Mouse (Mus musculus): ENCODE data around the gene Ino80b.

Gene Ino80b

DNA sequence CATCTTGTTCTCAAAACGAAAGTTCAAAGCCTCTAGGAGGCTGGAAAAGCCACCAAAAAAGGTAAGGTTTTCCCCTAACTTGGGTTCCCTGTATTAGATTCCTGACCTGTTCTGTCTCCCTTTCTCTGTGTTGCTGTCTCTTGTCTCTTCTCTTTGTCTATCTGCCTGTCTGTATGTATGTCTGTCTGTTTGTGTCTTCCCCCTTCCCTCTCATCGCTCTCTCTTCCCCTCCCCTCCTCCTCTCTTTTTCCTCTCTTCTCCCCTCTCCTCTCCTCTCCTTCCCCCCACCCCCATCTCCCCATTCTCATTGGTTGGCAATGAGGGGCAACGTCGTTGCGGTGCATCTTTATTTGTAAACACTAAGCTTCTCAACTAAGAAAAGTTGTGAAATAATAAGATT is at the start of gene Ino80b:
Ino80b (minus strand) TSS at position 101 of the 400 bp plus-strand sequence.
- no peak for DNase-seq

DNA sequence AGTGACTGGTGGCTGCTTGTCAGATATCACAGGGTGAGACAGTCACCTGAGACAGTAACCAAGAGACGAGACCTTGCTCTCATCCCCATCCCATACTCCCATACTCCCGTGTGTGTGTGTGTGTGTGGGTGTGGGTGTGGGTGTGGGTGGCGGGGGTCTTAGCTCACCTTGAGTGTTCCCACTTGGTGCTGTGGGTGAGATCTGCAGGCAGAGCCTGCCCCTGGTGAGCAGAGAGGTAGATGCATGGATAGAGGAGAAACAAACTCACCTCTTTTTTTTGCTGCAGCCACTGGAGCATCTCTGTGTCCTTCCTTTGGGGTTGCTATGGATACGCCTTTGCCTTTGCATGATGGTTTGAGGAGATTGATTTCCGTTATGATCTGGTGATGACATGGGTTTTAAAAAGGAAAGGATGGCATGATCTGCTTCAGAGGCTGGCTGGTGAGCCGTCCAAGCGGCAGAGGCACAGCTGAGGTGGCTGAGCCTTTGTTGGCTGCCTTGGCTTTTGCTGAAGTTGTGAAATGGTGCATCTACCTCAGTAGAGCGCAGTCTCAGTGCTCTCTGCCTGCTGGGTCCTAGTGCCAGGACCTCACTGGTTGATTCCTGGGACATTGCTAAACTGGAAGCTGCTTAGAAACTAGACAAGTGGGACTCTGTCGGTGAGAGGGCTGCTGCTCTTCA is 47.1 kb upstream of the Ino80b start:
- no peak for DNase-seq

DNA sequence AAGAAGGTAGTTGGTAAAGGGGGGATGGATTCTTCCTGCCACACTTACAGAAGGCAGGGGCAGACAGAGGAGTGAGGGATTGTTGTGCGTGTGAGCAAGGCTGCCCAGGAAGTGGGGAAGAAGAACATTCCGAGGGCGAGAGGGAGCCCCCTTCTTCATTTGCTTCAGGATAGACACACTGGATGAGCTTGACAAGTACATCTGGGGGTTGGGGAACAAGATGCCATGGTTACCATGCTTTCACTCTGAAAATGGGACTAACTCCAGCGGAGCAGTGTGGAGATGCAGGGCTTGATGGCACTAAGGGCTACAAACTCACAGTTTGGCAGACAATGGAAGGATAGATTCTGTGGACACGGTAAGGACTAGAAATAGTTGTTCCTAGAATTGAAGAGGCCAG is 45.8 kb upstream of the Ino80b start:
- no peak for DNase-seq

DNA sequence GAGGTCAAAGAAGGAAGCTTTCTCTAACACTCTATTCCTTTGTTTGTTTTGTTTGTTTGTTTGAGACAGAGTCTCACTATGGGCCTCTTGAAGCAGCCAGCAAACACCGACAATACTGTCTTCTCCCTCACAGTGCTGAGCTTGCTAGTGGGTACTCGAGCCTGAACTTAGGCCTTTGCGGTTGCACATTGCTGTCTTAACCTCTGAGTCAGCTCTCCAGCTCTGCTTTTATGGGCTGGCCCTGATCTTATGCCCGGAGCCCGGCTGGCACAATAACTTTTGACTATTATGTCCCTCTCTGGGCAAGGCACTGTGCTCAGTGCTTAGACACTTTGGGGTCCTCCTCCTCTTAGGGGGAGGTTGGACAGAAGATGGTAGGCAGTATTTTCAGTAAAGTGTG is 44.6 kb upstream of the Ino80b start:
- DNase-seq = peak; percentile 29

DNA sequence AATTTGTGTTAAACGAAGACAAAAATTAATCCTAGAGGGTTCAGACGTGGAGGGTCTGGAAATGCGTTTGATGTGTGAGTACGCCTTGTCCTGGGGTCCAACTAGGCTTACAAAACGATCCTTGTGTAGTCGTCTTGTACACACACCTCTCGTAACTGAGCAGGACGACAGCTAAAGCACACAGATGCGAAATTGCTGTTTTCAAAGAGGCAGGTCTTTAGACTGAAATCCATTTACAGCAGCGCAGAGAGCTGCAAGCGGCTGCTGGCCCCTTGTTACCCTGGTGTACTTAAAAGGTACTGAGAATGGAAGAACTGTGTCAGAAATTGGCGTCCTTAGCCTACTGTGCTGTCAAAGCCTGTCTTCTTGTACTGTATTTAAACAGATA is 41.0 kb upstream of the Ino80b start:
- peak; percentile 21 for DNase-seq

DNA sequence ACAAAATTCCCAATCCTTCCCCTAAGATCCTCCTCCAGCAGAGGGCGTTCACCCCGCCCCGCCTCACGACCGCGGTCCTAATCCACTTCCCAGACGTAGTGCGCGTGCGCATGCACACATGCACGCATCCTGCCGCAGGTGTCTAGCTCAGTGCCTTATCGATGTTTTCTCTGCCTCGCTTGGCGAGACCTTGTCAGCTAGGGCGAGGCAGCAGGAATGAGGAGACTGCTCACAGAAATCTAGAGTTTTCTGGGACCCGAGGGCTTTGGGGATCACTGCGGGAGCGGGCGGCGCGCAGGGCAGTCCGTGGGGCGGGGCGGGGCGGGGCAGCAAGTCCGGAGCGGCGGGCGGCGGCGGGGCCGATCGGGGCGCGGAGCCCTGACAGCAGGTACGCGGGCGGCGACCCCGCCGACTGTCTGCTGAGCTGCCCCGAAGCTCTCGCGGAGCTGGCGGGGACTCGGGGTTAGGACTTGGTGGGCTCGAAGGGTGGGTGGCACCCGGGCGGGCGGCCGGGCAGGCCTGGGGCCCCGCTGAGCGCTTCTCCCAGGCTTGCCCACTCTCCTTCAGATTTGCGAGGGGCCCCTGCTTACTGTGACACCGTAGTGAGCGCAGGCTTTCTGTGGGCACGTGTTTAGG is 40.5 kb upstream of the Ino80b start, which contains the start of gene Dctn1:
Dctn1 (plus strand) TSS at position 314 of the 636 bp plus-strand sequence.
- DNase-seq = peak; percentile 96

DNA sequence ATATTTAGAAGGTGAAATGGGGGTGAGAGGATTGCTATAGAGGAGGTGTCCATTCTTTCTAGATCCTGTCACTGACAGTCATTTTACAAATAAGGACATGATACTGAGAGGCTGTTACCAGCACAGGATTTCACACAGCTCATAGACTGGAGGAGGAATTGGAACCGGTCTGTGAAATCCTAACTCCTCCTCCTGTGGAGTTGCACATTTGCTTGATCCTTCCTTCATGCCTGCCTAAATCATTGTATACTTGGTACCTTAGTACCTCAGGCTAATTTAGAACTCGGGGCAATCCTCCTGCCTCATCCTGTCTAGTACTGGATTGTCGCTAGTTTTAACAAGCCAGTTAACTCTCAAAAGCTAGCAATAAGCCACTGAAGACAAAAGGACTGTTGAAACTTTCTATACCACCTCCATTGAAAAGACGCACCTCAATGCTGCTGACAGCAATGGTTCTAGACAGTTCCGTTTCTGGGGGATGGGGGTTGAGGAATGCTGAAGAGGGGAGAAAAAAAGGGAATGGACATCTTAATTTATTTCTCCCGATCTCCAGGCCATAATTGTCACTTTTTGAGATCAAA is 39.9 kb upstream of the Ino80b start:
- DNase-seq = no peak

DNA sequence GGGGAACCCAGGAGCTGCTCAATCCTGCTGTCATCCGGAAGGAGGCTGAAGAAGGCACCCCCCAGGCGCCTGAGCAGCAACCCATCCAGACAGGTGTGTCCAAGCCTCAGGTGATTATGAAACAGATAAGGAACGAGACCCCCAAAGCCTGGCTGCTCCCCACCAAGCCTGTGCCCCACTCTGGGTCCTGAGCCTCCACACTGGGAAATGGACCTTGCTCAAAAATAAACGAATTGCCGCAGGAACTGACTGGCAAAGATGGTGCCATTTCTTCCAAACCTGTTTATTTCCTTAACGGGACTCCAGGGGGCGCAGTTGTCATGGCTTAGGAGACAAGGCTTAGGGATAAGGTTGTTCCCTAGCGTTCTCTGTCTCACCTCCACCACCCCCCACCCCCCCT is 37.5 kb upstream of the Ino80b start:
- peak; percentile 80 for DNase-seq

DNA sequence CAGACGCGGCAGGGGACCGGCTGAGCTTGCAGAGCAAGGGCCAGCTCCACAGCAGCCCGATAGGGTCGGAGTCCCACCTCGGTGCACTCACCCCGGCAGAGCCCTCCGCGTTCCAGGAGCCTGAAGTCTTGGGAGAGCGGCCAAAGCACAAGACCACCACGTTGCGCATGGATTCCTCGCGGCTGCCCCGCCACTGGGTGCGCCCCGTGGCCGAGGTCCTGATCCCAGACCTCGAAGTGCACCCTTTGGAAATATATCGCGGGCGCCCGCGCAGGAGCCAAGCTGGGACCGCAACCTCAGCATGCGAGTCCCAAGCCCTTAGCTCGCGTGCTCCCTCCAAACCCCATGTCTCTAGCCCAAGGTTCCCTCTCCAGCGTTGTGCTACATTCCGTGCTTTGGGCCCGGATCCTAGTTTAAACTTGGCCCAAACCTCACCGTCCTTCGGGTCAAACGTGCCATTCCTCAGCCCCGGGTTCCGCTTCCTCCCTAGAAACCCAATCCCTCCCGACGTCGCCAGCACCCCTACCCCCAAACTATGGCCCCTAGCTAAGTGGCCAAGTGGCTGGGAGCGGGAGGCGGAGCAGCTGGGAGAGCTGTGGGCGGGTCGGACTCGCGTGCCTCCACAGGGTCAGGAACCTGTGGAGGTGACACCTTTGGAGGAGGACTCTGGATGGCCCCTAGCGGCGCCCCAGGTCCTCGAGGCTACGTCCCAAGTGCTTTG is 36.9 kb upstream of the Ino80b start:
- DNase-seq = peak; percentile 52

DNA sequence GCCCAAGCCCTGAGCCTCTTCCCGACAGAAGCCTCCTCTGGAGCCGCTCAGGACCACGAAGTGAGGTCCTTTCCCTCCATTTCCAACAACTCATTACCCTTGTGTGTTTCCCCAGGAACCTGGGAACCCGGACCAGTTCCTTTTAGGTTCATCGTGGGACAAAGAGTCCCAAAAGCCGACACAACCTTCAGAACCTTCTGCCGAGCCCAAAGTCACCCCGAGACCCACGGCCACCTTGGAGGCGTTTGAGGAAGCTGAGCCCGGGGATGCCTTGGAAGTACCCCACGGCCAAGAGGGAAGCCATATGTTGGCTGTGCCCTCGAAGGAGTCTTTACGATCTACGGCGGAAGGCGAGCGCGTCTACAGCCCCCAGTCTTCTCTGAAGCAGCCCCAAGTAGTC is 36.2 kb upstream of the Ino80b start:
- no peak for DNase-seq

DNA sequence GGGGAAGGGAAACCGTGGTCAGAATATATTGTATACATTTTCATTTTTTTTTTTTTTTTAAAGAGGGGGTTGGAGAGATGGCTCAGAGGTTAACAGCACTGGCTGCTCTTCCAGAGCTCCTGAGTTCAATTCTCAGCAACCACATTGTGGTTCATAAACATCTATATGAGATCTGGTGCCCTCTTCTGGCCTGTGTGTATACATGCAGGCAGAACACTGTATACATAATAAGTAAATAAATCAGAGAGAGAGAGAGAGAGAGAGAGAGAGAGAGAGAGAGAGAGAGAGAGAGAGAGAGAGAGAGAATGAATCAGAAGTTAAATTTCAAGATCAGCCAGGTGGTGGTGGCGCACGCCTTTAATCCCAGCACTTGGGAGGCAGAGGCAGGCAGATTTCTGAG is 34.2 kb upstream of the Ino80b start:
- peak; percentile 37 for DNase-seq

DNA sequence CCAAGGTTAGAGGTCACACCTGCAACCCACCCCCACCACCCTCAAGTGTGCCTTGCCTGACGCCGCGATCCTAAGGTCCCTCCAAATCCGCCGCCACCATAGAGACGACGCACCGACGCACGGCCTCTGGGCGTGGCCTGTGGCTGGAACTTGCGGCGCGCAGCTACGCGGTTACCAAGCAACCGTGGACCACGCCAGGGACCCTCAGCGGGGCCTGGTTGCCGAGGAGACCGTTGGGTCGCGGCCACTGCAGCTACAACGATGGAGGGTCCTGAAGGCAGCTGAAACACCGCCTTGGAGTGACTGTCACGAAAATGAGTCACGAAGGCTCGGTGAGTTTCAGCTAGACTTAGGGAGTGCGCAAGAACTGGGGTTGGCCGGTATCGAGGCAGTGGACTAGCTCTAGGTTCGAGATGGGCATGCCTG is 31.0 kb upstream of the Ino80b start, which contains the start of the genes Wdr54 and 1700003E16Rik:
Wdr54 (minus strand) TSS at position 139 of the 426 bp plus-strand sequence.
1700003E16Rik (plus strand) TSS at position 146 of the 426 bp plus-strand sequence.
- DNase-seq = peak; percentile 61

DNA sequence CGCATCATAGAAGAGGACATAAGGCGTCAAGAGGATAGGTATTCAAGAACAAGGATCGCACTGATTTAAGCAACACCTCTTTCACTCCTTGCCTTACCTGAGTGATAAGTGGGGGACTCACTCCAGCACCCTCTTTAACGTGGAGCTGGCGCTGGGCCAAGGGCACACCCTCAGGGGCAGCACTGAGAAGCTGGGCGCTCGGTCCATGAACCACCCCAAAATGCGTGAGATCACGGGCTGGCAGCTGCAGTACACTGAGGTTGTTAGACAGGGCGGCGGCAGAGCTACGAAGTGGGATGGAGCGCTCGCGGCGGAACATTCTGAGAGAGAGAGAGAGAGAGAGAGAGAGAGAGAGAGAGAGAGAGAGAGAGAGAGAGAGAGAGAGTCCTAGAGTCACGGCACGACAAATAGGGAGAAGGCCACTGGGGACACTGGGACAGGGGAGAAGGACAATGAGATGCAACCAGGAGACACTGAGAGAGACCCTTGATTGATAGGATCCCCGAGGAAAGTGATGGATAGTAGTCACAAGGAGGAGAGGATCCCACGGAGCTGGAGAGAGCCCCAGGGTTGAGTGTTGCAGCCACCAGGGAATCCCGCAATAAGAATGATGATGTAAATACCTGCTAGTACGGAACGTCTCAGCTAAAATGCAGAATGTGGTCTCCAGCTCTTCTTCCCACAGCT is 30.5 kb upstream of the Ino80b start:
- DNase-seq = no peak

DNA sequence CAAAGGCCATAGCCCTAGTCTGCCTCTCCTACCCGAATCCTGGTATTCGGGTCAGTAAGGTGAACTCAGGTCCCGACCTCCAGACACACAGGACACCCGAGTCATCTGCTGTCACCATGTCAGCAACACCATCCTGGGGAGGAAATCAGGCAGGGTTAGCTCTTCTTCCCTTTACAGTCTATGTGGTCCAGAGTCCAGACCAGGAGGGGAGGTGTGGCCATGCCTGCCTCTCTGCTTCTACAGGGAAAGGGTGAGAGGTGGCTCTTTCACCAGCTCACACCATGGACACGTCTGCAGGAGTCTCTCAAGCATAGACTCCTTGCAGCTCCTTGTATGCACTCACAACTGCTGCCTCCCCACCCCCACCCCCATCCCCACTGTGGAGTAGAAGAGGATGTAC is 28.3 kb upstream of the Ino80b start:
- no peak for DNase-seq

DNA sequence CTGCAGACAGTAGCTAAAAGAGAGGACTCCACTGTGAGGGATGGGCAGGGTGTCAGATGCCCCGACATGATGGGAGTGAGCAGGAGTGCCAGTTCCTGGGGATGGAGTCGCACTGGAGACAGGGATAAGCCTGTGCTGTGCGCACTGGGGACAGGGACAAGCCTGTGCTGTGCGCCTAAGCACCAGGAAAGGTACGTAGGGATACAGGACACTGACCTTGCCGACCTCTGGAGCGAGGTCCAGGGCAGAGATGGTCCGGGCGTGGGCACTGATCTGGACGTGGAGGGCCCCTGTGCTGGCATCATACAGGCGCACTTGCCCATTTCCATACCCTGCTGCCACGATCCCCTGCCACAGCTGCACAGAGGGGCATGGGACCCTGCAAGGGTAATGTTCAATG is 27.8 kb upstream of the Ino80b start:
- DNase-seq = no peak

DNA sequence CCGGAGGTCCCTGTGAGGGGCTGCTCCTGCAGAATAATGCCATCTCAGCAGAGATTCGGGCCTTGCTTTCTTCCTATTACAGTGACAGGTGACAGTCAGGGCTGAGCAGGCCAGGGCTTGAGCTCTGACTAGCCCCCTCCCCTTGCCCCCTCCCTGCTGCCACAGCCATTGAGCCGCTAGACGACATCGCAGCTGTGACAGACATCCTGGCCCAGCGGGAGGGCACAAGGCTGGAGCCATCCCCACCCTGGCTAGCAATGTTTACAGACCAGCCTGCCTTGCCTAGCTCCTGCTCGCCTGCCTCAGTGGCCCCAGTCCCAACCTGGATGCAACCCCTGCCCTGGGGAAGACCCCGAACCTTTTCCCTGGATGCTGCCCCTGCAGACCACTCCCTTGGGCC is 26.5 kb upstream of the Ino80b start:
- no peak for DNase-seq

DNA sequence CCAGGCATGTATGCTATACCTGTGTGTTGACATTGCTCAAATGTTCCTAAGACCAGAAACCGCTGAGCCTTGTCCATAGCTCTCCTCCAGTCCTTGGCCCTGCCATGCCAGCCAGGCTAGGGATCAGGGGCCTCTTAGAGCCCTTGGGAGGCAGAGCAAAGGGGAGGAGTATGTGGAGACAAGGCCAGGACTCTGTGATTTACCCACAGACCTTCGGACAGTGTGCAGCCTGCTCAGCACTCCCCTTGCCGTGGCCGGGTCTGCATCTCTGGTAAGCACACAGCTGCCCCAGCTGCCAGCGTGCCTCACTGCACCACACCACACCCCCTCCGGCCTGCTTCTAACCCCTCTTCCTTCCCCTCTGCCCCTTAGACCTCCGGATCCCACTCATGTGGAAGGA is 22.0 kb upstream of the Ino80b start:
- no peak for DNase-seq

DNA sequence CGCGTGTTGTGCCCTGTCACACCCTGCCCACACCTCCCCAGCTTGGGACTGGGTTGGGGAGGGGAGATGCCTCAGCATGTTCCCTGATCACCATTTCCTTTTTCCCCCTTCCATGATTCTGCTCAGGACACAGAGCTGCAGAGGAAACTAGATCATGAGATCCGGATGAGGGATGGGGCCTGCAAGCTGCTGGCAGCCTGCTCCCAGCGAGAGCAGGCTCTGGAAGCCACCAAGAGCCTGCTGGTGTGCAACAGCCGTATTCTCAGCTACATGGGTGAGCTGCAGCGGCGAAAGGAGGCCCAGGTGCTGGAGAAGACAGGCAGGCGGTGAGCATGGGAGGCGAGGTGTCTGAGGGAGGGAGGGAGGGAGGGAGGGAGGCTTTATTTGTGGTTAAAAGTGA is 20.6 kb upstream of the Ino80b start:
- no peak for DNase-seq

DNA sequence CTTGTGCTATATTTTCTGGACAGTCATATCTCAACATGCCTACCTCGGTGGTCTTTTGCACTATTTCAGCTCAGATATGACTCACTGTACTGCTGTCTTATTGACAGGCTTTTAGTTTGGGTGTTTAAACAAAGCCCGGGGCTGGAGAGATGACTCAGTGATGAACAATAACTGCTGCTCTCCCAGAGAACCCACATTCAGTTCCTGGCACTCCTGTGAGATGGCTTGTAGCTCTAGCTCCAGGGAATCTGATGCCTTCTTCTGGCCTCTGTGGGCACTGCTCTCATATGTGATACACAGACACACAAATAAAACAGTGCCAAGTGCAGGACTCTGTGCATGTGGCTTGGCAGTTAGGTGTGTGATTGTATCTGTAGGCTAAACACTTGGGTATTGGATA is 20.0 kb upstream of the Ino80b start:
- DNase-seq = no peak

DNA sequence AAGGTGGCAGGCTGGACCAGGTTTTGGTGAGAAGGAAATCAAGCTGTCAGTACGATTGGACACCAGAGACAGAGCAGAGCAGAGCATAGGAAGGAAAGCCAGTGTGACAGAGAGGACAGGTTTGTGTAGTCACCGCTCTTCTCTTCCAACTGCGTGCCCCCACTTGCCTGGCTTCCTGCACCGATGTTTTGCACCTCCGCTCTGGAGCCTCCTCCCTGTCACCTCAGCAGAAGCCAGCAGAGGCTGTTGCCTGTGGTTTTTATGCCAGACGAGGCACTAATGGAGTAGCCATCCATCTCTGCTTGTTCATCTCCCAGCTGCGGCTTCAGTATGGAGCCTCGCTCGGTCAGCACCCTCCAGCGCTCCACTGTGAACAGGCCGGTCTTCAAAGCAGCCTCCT is 17.7 kb upstream of the Ino80b start:
- no peak for DNase-seq

DNA sequence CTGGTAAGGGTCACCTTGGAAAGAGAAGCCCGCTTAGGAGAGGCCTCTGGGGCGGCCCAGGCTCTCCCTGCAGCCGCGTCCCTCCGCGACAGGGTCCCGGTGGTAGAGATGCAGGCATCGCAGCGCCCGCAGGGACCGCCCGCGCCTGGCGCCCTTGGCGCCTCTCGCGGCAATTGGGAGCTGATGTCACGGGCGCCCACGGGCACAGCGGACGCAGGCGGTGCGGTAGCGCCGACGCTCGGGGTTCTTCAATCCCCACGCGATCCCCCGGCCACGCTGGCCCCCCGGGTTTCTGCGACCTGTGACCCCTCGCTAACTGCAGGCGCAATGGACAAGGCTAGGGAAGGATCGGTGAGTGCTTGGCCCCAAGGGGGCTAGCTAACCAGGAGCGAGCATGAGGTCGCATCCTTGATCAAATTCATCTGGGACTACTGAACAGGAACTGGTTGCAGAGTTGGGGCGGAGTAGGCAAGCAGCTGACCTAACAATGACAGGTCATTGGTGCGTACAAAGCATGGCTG is 17.0 kb upstream of the Ino80b start:
- DNase-seq = no peak

DNA sequence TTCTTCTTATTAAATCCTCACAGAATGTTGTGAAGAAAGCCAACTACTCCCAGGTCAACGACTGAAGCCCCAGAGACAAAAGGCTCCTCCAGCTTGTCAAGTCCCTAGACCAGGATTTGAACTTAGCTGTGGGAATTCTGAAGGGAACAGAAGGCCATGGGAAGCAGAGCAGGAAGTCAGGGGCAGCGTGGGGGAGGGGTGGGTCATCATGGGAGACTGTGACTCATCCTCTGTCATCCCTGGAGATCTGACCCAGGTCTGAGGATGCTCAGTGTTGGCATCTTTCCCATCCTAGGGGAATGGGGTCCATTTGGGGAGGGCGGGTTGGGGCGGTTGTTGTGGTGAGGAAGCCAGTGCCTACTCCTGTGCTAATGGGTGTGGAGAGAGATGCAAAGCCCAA is 16.4 kb upstream of the Ino80b start:
- DNase-seq = no peak

DNA sequence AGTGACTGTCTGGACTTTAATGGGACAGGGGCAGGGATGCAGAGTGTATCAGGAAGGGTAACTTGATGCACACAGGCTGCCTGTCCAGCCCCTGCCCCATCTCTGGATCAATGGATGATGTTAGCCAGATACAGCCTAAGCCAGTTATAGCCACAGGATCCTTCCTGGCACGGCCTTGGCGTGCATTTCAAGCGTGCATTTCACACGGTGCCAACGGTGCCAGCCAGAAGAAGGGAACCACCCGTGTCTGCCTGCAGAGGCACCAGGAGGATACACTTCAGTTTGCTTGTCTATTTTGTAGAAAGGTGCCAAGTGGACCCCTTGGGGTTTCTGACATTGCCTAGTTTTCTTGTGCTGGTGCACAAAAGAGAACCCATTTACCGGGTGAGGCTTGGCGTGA is 14.8 kb upstream of the Ino80b start:
- no peak for DNase-seq

All from lung, postnatal 36 days (tissue).